Mouse (Mus musculus) gastrocnemius, adult 2 months (tissue): ENCODE data around the gene Alpk3. TPM values are rescaled to one million over a fixed set of nuclear protein-coding genes. Genes with fewer than 3 reads are reported as not detected.
"Not testable (repeated sequence)": the region's sequence is repeated elsewhere in the genome, so short reads cannot be mapped to it uniquely, and the experiment has no call there.

Experiments
- DNase-seq: peaks from one replicate; pipeline ENCODE4 v3.0.0; 2022
- H3K27ac ChIP-seq: fragments of 200-600 bp; 2 replicates; pipeline ENCODE4 v1.8.1; 2022; ENCODE audit warnings: mild to moderate bottlenecking
- H3K4me3 ChIP-seq: fragments of 200-600 bp; 2 replicates; pipeline ENCODE4 v1.8.1; 2022; ENCODE audit warnings: mild to moderate bottlenecking, moderate library complexity
- CTCF ChIP-seq: fragments of 200-600 bp; IDR thresholded peaks from 2 replicates; pipeline ENCODE4 v1.8.1; 2022; ENCODE audit warnings: antibody characterized with exemption, mild to moderate bottlenecking, moderate library complexity
- intact Hi-C: fragments of 180-260 bp; cut with DNase I; formaldehyde crosslinking; loops from one replicate; pipeline ENCODE4 v1.15.1; 2025
- total RNA-seq, 2 experiments: library from RNA; stranded (reverse); gene quantifications; 2 replicates each; pipeline ENCODE4 v1.2.3; 2021

Alpk3 gene
- total RNA-seq, 2 experiments from 2014 or later = 238 to 380 TPM

DNA sequence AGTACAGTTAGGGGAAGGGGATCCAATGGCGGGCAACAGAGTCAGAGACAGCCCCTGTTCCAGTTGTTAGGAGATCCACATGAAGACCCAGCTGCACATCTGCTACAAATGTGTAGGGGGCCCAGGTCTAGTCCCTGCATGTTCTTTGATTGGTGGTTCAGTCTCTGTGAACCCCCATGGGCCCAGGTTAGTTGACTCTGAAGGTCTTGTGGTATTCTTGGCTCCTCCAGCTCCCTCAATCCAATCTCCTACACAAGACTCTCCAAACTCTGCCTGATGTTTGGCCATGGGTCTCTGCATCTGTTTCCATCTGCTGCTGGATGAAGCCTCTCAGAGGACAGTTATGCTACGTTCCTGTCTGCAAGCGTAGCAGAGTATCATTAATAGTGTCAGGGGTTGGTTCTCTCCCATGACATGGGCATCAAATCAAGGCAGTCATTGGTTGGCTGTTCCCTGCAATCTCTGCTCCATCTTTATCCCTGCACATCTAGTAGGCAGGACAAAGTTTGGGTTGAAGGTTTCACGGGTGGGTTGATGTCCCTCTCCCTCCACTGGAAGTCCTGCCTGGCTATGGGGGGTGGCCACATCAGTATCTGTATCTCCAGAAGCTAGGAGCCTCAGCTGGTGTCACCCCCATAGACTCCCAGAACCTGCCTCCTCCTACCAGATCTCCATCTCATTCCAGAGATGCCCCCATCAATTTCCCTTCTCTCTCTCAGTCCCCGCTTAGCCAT, 82.4 kb downstream of the Alpk3 start:
- TF ChIP-seq CTCF = no peak
- no peak for DNase-seq
- no peak overlapping the region for H3K4me3 ChIP-seq
- peak overlapping the region; percentile 72 for H3K27ac ChIP-seq
- intact Hi-C loops = no loop called here

DNA sequence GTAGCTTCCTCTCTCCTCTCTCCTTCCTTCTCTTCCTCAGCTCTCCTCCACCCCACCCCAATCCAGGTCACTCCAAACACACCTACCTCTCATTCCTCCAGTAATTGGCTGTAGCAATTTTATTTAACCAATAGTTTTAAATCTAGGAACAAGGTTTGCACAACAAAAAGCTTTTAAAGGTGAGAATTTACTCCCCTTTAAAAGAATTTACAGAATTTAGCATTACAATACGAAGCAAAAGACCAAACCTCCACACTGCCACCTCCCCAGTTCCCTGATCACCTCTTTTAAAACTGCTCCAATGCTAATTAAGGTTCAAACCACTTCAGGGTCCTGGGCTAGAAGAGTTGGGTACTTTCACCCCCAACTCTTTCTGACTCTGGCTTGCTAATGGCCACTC, 84.1 kb downstream of the Alpk3 start:
- H3K4me3 ChIP-seq = no peak overlapping the region
- no peak for TF ChIP-seq CTCF
- no peak for DNase-seq
- no peak overlapping the region for H3K27ac ChIP-seq
- intact Hi-C loops = no loop called here

DNA sequence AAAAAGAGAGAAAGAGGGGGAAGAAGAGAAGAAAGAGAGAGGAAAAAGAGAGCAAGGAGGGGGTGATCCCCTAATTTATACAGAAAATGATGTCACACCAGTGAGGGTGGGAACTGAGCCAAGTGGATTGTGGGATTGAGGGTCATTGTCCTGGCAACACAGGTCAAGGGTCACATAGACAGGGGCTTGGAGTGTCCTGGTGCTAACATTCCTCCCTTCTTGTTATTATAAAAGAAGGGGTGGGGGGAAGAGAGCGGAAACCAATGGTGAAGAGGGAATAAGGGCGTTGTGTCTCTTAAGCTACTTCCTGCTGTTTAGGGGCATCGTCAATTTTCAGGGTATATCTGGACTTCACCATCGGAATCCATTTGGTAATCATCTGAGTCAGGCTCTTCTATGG, 85.7 kb downstream of the Alpk3 start:
- H3K4me3 ChIP-seq, DNase-seq, intact Hi-C loops, H3K27ac ChIP-seq: not testable (repeated sequence)

DNA sequence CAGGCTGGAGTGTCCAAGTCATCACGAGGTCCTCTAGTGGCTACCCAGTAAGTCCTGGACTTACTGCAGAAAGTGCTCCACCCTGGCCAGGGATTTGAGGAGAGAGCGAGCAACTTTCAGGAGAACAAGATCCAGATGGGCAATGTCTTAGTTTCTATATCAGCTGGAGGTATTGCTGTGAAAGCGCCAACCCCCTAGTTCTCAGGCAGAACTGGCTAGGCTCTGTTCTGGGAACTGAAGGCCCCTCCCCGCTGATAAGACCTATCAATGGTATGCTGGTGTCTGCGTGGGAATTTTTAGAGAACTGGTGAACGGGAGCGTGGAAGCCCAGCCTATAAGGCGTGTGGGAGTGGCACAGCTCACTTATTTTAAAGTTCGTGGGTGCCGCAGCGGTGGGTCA, 92.4 kb downstream of the Alpk3 start:
- no peak overlapping the region for H3K4me3 ChIP-seq
- TF ChIP-seq CTCF = no peak
- no peak for DNase-seq
- H3K27ac ChIP-seq = no peak overlapping the region
- intact Hi-C loops = loop anchor here (10.0 kb wide), 1 partner anchor 415 kb away; no protein-coding TSS in a partner anchor

DNA sequence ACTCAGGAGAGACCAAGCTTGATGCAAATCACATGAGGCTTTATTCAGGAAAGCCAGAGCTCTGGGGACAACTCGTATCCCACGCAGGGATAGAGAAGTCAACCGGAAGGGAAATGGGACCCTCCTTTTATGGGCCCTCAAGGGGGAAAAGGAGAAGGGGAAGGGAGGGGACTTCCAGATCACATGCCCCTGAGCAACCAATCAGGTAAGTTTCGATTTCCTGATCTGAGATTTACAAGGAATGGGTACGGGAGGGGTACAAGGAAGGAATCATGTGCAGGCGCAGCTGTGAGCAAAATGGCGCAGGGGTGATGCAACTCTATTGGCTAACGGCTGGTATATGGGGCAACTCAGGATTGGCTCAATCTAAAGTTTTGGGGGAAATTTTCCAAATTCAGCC, 93.8 kb downstream of the Alpk3 start:
- Histone ChIP-seq H3K4me3 (no peak overlapping the region), H3K27ac (no peak overlapping the region)
- DNase-seq = no peak
- no peak for TF ChIP-seq CTCF
- intact Hi-C loops = loop anchor here (10.0 kb wide), 1 partner anchor 416 kb away; no protein-coding TSS in a partner anchor

DNA sequence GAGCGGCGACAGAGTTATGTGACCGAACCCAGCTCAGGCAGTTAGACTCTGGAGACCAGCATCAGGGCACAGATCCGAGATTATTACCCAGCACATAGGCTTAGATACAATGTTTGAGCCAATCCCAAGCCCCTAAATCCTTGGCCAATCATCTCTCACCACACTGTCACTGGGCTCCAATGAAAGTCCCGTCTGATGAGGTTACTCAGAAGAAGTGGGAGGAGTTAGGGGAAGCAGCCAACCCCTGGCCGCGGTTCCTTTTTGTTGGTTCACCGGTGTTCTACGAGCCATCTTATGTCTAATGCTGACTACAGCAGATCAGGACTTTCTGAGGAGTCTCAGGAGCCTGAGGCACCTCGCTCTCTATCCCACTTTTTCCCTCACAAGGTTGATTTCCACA, 94.9 kb downstream of the Alpk3 start:
- intact Hi-C loops = loop anchor here (10.0 kb wide), 1 partner anchor 418 kb away; no protein-coding TSS in a partner anchor
- Histone ChIP-seq H3K4me3 (no peak overlapping the region), H3K27ac (no peak overlapping the region)
- TF ChIP-seq CTCF = no peak
- no peak for DNase-seq

DNA sequence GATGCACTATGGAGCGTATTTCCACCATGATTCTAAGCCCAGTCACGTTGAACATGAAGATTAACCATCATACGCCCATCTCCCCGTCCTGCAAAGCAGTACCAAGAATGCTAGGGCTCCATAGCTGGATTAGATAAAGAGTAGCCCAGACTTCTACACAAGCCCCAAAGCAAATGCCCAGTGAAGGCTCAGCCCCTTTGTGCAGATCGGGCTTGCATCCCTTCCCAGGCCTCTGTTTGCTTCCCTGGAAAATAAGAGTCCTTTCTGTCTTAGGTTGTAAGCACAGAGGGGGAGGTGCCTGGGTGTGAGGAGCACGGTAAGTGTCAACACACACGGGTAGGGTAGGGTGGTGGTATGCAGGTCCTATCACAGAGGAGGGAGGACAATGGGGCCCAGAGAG, 95.4 kb downstream of the Alpk3 start:
- intact Hi-C loops = loop anchor here (10.0 kb wide), 1 partner anchor 418 kb away; no protein-coding TSS in a partner anchor

DNA sequence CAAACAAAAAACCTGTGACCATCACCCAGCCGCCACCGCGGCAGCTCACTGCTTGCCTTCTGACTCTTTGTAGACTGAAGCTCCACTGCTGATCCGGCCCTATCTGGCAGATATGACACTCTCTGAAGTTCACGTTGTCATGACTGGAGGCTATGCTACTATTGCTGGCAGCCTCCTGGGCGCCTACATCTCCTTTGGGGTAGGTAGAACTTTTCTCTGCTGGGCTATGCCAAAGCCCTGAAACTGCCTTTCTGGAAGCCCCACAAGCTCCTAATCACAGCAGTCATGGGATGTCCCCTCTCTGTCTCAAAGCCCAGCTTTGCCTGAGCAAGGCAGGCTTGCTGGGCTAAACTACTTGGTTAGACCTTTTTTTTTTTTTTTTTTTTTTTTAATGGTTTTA, 95.9 kb downstream of the Alpk3 start:
- intact Hi-C loops = loop anchor here (10.0 kb wide), 1 partner anchor 419 kb away; no protein-coding TSS in a partner anchor
- Histone ChIP-seq H3K27ac (no peak overlapping the region), H3K4me3 (no peak overlapping the region)
- DNase-seq = no peak
- no peak for TF ChIP-seq CTCF

More for the DNA sequence above, 95.4 kb downstream of the Alpk3 start:
- no peak overlapping the region for H3K4me3 ChIP-seq
- no peak for TF ChIP-seq CTCF
- H3K27ac ChIP-seq = no peak overlapping the region
- DNase-seq = no peak

DNA sequence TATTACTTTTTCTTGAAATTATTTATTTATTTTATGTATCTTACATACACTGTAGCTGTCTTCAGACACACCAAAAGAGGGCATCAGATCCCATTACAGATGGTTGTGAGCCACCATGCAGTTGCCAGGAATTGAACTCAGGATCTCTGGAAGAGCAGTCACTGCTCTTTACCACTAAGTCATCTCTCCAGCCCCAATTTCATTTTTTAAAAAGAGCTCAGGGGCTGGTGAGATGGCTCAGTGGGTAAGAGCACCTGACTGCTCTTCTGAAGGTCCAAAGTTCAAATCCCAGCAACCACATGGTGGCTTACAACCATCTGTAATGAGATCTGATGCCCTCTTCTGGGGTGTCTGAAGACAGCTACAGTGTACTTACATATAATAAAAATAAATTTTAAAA, 96.8 kb downstream of the Alpk3 start:
- H3K27ac ChIP-seq, H3K4me3 ChIP-seq, DNase-seq: not testable (repeated sequence)
- intact Hi-C loops = loop anchor here (10.0 kb wide), 1 partner anchor 419 kb away; no protein-coding TSS in a partner anchor

DNA sequence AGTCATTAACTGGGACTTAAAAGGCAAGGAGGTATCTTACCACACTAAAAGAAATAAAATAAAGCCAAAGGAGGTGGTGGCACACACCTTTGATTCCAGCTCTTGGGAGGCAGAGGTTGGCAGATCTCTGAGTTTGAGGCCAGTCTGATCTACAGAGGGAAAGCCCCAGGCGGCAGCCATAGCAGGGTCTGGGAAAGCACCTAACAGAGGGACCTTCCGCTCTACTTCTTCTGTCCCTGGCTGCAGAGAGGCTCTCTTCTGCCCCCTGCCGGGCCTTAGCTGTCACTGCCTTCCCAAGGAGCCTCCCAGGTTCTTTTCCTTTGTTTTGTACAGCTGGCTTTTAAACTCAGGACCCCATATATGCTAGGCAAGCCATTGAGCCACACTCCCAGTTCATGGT, 97.6 kb downstream of the Alpk3 start:
- H3K4me3 ChIP-seq = no peak overlapping the region; the same call in 1 of the 2 replicates
- intact Hi-C loops = loop anchor here (1.0 to 10.0 kb wide), 3 partner anchors 269 to 420 kb away; no protein-coding TSS in a partner anchor
- TF ChIP-seq CTCF = no peak; the same call in 1 of the 2 replicates
- peak overlapping the region; percentile 51 for H3K27ac ChIP-seq
- peak; percentile 65 for DNase-seq

Other genes with a start within 250 kb of the Alpk3 start
- gene Iqgap1, start 231.6 kb upstream of the Alpk3 start, total RNA-seq = 10 to 100 TPM; 14.8 to 16.0 TPM
- gene Zscan2, start 196.7 kb upstream of the Alpk3 start, total RNA-seq = 1 to 10 TPM; 1.3 to 1.7 TPM
- gene Wdr73, start 156.3 kb upstream of the Alpk3 start, total RNA-seq = 1 to 10 TPM; 2.9 to 3.7 TPM
- 1 to 10 TPM; 3.6 to 4.0 TPM for gene Nmb, start 152.5 kb upstream of the Alpk3 start, total RNA-seq
- 10 to 100 TPM; 21.4 to 31.5 TPM for gene Sec11a, start 109.8 kb upstream of the Alpk3 start, total RNA-seq
- 10 to 100 TPM; 11.6 to 20.1 TPM for gene Zfp592, start 63.9 kb upstream of the Alpk3 start, total RNA-seq
- gene Slc28a1, start 57.2 kb downstream of the Alpk3 start, total RNA-seq = under 1 TPM; 0.26 to 0.47 TPM
- gene Pde8a, start 156.0 kb downstream of the Alpk3 start, total RNA-seq = 10 to 100 TPM in 1 of 2 experiments, 1 to 10 TPM in 1; 7.2 to 16.5 TPM